Mouse (Mus musculus) forebrain, embryonic 12.5 days (tissue): Measurements from ENCODE around the gene H2-M10.5. TPM values are rescaled to one million over a fixed set of nuclear protein-coding genes. Genes with fewer than 3 reads are reported as not detected.
A peak's percentile ranks its signal among the peaks of the same experiment; 100 is the strongest.
"Not testable (repeated sequence)": the region's sequence is repeated elsewhere in the genome, so short reads cannot be mapped to it uniquely, and the experiment has no call there.

Experiments used
- ATAC-seq: fragments of 200-750 bp; cut with Nextera tagmentation; 2 replicates; pipeline ENCODE4 v1.8.0; 2017; ENCODE audit warnings: moderate TSS enrichment; ENCODE audit not compliant: low FRiP score
- H3K27ac ChIP-seq: fragments of 300-500 bp; sonication (generic); 2 replicates; pipeline ENCODE4 v1.5.1; 2016; ENCODE audit warnings: mild to moderate bottlenecking
- H3K27me3 ChIP-seq: fragments of 300-500 bp; sonication (generic); 2 replicates; pipeline ENCODE4 v1.6.1; 2016; ENCODE audit warnings: mild to moderate bottlenecking
- H3K36me3 ChIP-seq: fragments of 300-500 bp; sonication (generic); replicated peaks from 2 replicates; pipeline ENCODE4 v1.6.1; 2016; ENCODE audit warnings: mild to moderate bottlenecking
- H3K4me1 ChIP-seq: fragments of 300-500 bp; sonication (generic); 2 replicates; pipeline ENCODE4 v1.6.1; 2016
- H3K4me2 ChIP-seq: fragments of 300-500 bp; sonication (generic); 2 replicates; pipeline ENCODE4 v1.6.1; 2016; ENCODE audit warnings: mild to moderate bottlenecking, moderate library complexity
- H3K4me3 ChIP-seq: fragments of 300-500 bp; sonication (generic); replicated peaks from 2 replicates; pipeline ENCODE4 v1.5.1; 2016; ENCODE audit warnings: mild to moderate bottlenecking
- H3K9ac ChIP-seq: fragments of 300-500 bp; sonication (generic); 2 replicates; pipeline ENCODE4 v1.6.1; 2016; ENCODE audit warnings: mild to moderate bottlenecking
- H3K9me3 ChIP-seq: fragments of 300-500 bp; sonication (generic); 2 replicates; pipeline ENCODE4 v1.6.1; 2016
- WGBS: fragments of 180-500 bp; shearing (Covaris S2); methylation state at CpG from one replicate; pipeline ENCODE4 v1.1.7; 2016; 5-methylcytosine and 5-hydroxymethylcytosine counted together
- polyA plus RNA-seq: library from polyadenylated mRNA; unstranded; fragments of >200 nt; fragmentation: Nextera tagmentation; extraction: Ambion mirVana; gene quantifications from 2 replicates; pipeline ENCODE4 v1.2.1, GENCODE M21; 2016

H2-M10.5 gene
- polyA plus RNA-seq, result not detected in 2 replicates

DNA sequence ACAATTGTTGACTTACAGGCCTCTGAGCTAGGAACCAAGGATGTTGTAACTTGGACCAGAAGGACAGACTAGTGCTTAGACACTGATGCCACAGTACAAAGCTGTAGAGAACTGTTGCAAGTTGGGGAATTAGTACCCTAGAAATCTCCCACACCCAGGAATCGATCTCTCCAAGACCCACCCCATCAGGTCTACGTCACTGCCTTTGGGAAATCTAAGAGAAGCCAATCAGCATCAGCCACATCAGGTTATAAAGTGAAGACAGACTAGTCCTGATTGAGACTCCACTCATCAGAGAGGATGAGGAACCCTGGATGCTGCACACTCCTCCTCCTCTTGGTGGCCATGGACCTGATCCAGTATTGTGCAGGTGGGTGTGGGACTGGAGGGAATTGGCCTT lies at the start of gene H2-M10.5:
Gene H2-M10.5 (plus strand): TSS at position 301 of the 400 bp plus-strand sequence.
- H3K27ac ChIP-seq, H3K27me3 ChIP-seq, H3K9me3 ChIP-seq, H3K36me3 ChIP-seq, H3K4me2 ChIP-seq, ATAC-seq, H3K4me3 ChIP-seq, H3K9ac ChIP-seq, H3K4me1 ChIP-seq: not testable (repeated sequence)
- 94% methylated on average over 2 of the region's 2 CpGs for WGBS

DNA sequence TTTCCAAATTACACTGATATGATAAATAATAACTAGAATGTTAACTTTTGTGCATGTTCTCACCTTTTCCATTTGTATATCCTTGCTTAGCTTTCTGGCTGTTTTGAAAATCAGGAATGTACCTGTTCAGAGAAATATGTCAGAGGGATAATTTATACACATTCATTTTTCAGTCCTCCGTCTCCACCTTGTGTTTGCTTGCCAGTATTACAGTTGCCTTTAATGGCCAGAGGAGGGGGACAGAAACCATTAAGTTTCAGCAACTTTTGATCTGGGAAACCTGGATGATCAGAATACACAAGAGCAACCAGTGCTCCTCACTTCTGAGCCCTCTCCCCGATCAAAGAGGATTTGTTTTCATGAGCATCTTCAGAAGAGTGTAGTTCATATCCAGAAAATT lies 46.7 kb upstream of the H2-M10.5 start:
- Histone ChIP-seq H3K4me1 (no peaks in the 10 kb centered on the region), H3K27ac (no peak overlapping the region), H3K9me3 (no peaks in the 10 kb centered on the region), H3K4me3 (no peak overlapping the region), H3K36me3 (no peaks in the 10 kb centered on the region), H3K27me3 (no peaks in the 10 kb centered on the region), H3K9ac (no peak overlapping the region), H3K4me2 (no peak overlapping the region)
- 25% methylated on average over 2 of the region's 2 CpGs for WGBS
- ATAC-seq, result no peak

DNA sequence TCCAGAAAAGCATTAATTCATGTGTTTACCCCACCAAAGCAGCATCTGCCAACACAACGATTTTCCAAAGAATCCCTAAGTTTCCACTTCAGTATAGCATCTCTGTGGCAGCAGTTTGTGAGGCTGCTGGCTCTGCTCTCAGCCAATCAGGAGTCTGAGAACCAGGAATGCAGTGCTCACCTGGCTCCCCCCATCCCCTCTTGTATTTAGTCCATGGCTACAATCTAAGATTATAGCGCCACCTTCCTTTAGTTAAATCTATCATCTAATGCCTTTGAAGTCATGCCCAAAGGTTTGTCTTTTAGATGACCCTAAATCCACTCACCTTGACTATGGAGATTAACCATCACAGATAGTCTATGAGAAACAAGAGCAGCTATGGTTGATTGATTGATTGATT lies 8.9 kb upstream of the H2-M10.5 start:
- no peaks in the 10 kb centered on the region for H3K27me3 ChIP-seq
- H3K4me3 ChIP-seq, result no peak overlapping the region
- no peaks in the 10 kb centered on the region for H3K36me3 ChIP-seq
- no peak overlapping the region for H3K9ac ChIP-seq
- no peak for ATAC-seq
- H3K27ac ChIP-seq, result no peak overlapping the region
- H3K9me3 ChIP-seq, result no peaks in the 10 kb centered on the region
- 66% methylated on average over 2 of the region's 2 CpGs for WGBS
- H3K4me2 ChIP-seq, result no peak overlapping the region
- H3K4me1 ChIP-seq, result no peaks in the 10 kb centered on the region

DNA sequence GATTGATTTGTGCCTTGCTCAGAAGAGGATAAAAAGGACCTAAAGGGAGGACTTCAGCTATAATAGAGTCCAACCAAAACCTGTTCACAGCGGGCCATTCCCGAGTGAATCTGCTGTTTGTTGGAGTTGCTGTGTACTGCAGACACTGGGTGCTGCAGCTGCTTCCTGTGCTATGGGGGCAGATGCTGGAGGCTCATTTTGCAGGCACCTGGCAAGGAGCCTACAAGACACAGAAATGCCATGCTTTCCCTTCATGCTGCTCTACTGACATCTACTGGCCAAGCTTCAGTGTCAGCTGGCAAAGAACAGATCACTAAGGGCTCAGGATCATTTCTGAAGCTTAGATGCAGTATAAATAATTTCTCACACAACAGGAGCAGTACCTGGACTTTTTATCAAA lies 8.5 kb upstream of the H2-M10.5 start:
- WGBS, result 43% methylated on average over 2 of the region's 2 CpGs
- not testable (repeated sequence) for H3K27ac ChIP-seq, H3K9me3 ChIP-seq, H3K27me3 ChIP-seq, H3K4me1 ChIP-seq, H3K36me3 ChIP-seq, H3K9ac ChIP-seq, H3K4me3 ChIP-seq, ATAC-seq, H3K4me2 ChIP-seq

DNA sequence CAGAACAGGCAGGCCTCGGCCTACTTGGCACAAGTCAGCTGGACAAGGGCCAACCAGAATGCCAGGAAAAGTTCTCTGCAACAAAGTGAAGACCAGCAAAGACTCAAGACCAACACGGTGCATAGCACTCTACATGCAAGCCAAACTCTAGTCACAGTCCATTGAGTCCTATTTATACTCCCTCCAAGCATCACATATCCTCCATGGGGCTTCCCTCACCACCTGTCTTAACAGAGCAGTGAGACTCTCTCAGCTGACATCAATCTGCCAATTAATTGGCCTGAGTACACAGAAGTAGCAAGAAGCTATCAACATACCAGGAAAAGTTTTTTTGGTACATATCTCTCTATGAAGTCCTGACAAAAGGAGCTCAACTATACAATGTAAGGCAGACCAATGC lies 7.3 kb upstream of the H2-M10.5 start:
- H3K4me3 ChIP-seq, ATAC-seq, H3K36me3 ChIP-seq, H3K4me1 ChIP-seq, H3K9ac ChIP-seq, H3K27ac ChIP-seq, H3K4me2 ChIP-seq, H3K27me3 ChIP-seq, H3K9me3 ChIP-seq: not testable (repeated sequence)
- WGBS, result 64% methylated on average over 2 of the region's 2 CpGs

DNA sequence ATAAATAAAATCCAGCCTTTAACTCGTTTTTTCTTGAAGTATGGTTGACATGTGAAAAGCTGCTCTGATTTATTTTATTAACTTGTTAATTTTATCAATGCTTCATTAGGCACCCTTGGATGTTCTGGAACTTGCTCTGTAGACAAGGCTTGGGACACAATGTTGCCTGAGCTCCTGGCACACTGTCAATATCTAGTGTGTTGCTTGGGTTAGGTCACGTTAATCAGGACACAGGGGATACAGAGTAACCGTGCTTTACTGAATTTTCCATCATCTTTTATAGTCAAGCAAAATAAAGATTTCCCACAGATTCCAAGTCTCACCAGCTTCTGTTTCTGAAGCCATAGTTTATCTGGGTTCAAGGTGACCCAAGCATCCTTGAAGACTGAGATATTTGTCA lies 8.8 kb downstream of the H2-M10.5 start:
- no peak overlapping the region for H3K4me2 ChIP-seq
- no peak overlapping the region for H3K27ac ChIP-seq
- H3K27me3 ChIP-seq, result no peaks in the 10 kb centered on the region
- ATAC-seq, result no peak
- no peaks in the 10 kb centered on the region for H3K4me1 ChIP-seq
- no peak overlapping the region for H3K9ac ChIP-seq
- H3K36me3 ChIP-seq, result no peaks in the 10 kb centered on the region
- H3K9me3 ChIP-seq, result no peaks in the 10 kb centered on the region
- no peak overlapping the region for H3K4me3 ChIP-seq
- 76% methylated on average over 3 of the region's 3 CpGs for WGBS

DNA sequence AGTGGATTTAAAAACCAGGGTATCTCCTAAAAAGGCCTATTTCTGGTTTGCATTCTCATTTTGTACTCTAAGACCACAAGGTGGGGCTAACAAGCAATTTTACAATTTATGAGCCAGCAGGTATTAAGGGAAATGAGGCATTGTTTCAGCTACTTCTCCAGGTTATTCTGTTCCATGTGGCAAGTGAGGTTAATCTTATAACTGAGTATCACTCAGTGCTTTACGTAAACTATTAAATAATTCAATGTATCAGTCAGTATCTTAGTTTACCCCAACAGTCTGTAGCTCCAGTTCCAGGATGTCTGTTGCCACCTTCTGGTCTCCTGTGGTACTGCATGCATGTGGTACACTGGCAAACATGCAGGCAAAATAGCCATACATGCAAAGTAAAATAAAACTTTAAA lies 13.8 kb downstream of the H2-M10.5 start:
- WGBS, result 27% methylated on average over 1 of the region's 1 CpGs
- H3K9ac ChIP-seq, H3K9me3 ChIP-seq, H3K4me2 ChIP-seq, H3K4me1 ChIP-seq, H3K36me3 ChIP-seq, H3K4me3 ChIP-seq, ATAC-seq, H3K27me3 ChIP-seq, H3K27ac ChIP-seq: not testable (repeated sequence)

DNA sequence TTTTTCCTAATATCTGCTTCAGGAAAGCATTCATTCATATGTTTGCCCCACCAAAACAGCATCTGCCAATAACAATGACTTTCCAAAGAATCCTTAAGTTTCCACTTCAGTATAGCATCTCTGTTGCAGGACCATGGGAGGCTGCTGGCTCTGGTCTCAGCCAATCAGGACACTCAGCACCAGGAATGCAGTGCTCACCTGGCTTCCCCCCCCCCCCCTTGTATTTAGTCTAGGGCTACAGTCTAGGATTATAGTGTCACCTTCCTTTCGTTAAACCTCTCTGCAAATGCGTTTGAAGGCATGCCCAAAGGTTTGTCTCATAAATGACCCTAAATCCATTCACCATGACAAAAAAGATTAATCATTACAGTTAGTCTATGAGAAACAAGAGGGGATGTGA lies 15.6 kb downstream of the H2-M10.5 start:
- H3K4me3 ChIP-seq, result no peak overlapping the region
- no peak overlapping the region for H3K4me2 ChIP-seq
- H3K9ac ChIP-seq, result no peak overlapping the region
- H3K36me3 ChIP-seq, result no peaks in the 10 kb centered on the region
- no peaks in the 10 kb centered on the region for H3K4me1 ChIP-seq
- WGBS, result 88% methylated on average over 2 of the region's 2 CpGs
- H3K9me3 ChIP-seq, result no peaks in the 10 kb centered on the region
- no peaks in the 10 kb centered on the region for H3K27me3 ChIP-seq
- no peak overlapping the region for H3K27ac ChIP-seq
- ATAC-seq, result no peak

DNA sequence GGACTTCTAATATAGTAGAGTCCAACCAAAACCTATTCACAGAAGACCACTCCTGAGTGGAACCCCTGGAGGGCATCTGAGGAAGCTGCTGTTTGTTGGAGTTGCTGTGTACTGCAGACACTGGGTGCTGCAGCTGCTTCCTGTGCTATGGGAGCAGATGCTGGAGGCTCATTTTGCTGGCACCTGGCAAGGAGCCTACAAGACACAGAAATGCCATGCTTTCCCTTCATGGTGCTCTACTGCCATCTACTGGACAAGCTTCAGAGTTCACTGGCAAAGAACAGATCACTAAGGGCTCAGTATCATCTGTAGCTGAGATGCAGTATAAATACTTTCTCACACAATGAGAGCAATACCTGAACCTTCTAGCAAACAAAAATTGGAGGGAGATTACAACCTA lies 16.1 kb downstream of the H2-M10.5 start:
- H3K36me3 ChIP-seq, H3K27ac ChIP-seq, H3K27me3 ChIP-seq, H3K4me2 ChIP-seq, H3K9ac ChIP-seq, H3K9me3 ChIP-seq, H3K4me3 ChIP-seq, H3K4me1 ChIP-seq: not testable (repeated sequence)
- ATAC-seq, result peak; percentile 71; the same call in 1 of the 2 replicates

DNA sequence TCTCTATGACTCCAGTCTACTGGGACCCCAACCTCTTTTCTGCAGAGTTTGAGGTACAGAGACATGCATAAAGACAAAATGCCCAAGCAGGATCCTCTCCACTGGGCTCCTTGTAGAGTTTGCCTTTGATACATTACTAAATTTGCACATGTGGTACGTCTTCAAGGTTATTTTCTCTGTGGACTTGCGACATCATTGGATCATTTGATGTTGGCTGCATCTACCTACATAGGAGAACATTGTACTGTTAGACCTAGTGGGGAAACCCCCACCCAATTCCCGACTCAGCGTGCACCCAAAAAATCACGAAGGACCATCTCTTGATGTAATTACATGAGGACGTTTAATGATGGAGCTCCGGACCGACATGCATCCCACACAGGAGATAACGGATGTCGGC lies 26.8 kb downstream of the H2-M10.5 start:
- H3K9ac ChIP-seq, result no peak overlapping the region
- no peaks in the 10 kb centered on the region for H3K27me3 ChIP-seq
- H3K4me3 ChIP-seq, result no peak overlapping the region
- no peaks in the 10 kb centered on the region for H3K4me1 ChIP-seq
- 94% methylated on average over 10 of the region's 10 CpGs for WGBS
- no peaks in the 10 kb centered on the region for H3K9me3 ChIP-seq
- H3K27ac ChIP-seq, result no peak overlapping the region
- H3K4me2 ChIP-seq, result no peak overlapping the region
- ATAC-seq, result no peak
- H3K36me3 ChIP-seq, result no peaks in the 10 kb centered on the region

DNA sequence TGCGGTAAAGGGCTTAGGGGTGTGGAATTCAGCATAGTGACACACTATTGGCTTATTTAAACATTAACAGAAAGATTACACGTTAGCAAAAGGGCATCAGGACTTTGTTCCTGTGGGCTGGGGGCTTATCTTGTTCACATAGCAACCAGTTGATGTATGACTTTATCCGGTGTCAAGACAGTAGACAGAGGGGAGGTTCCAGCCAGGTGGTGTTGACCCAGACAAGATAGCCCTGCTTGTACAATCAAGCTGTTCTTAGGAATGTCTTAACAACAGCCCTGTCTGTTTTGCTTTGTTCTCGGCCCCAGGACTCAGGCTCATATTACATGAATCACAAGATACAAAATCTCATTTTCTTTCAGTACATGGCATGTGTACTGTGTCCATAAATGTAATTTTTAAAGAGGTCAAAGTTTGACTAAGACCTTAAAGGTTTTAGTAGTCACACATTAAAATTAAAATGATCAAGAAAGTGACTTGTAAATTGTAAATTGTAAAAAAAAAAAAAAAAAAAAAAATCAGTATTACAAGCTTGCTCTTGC lies 27.3 kb downstream of the H2-M10.5 start:
- not testable (repeated sequence) for ATAC-seq, H3K27ac ChIP-seq, H3K9ac ChIP-seq, H3K4me2 ChIP-seq, H3K27me3 ChIP-seq, H3K4me3 ChIP-seq, H3K4me1 ChIP-seq, H3K9me3 ChIP-seq, H3K36me3 ChIP-seq
- WGBS, result 84% methylated on average over 4 of the region's 4 CpGs

DNA sequence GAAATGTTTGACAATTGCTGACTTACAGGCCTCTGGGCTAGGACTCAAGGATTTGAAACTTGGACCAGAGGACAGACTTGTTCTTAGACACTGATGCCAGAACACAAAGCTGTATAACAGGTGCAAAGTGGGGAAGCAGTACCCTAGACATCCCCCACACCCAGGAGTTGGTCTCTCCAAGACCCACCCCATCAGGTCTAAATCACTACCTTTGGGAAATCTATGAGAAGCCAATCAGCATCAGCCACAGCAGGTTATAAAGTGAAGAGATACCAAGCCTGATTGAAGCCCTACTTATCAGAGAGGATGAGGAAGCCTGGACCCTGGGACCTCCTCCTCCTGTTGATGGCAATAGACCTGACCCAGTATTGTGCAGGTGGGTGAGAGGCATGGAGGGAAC lies 39.2 kb downstream of the H2-M10.5 start, which contains the start of gene H2-M10.6:
Gene H2-M10.6 (plus strand): TSS at position 301 of the 400 bp plus-strand sequence.
- H3K4me1 ChIP-seq, result no peaks in the 10 kb centered on the region
- ATAC-seq, result no peak
- no peak within 1 kb of the TSS for H3K4me3 ChIP-seq
- no peaks in the 10 kb centered on the region for H3K36me3 ChIP-seq
- H3K9me3 ChIP-seq, result no peaks in the 10 kb centered on the region
- no peak within 1 kb of the TSS for H3K4me2 ChIP-seq
- H3K9ac ChIP-seq, result no peak within 1 kb of the TSS
- H3K27ac ChIP-seq, result no peak within 1 kb of the TSS
- H3K27me3 ChIP-seq, result no peaks in the 10 kb centered on the region

DNA sequence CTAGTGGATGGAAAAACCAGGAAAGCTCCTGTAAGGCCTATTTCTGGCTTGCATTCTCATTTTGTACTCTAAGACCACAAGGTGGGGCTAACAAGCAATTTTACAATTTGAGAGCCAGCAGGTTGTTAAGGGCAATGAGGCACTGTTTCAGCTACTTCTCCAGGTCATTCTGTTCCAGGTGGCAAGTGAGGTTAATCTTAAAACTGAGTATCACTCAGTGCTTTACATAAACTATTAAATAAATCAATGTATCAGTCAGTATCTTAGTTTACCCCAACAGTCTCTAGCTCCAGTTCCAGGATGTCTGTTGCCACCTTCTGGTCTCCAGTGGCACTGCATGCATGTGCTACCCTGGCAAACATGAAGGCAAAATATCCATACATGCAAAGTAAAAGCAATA lies 51.3 kb downstream of the H2-M10.5 start:
- Histone ChIP-seq H3K36me3 (no peaks in the 10 kb centered on the region), H3K4me1 (no peaks in the 10 kb centered on the region), H3K27me3 (peaks cover 6% of the 10 kb centered on the region; the same call in 1 of the 2 replicates), H3K9ac (no peak overlapping the region), H3K4me2 (no peak overlapping the region), H3K9me3 (no peaks in the 10 kb centered on the region), H3K4me3 (no peak overlapping the region), H3K27ac (no peak overlapping the region)
- 0 out of 2 replicates have a peak, but pooled peaks have one; percentile 20 for ATAC-seq
